7 mouse cellular contexts compared by ENCODE assay signal in genomic region chr10:75255091-75255490, GRCm38 (mm10). TPM values are rescaled to one million over a fixed set of nuclear protein-coding genes. Genes with fewer than 3 reads are reported as not detected.
DNase-seq lines count a peak whose midpoint lies in the region; ATAC-seq and TF ChIP-seq lines count a peak whose summit lies in the region.

No protein-coding gene starts in this region.

- WGBS in kidney, postnatal 0 days = 70% methylated on average over 2 of the region's 2 CpGs
- WGBS in lung, embryonic 14.5 days = 64% methylated on average over 2 of the region's 2 CpGs

- H3K4me3 ChIP-seq in kidney, postnatal 0 days (replicated peaks; ENCODE audit: low read depth, low read length) = no peak overlapping the region
- no peak overlapping the region for H3K4me3 ChIP-seq in lung, embryonic 14.5 days (ENCODE audit: low read depth, low read length)

- ATAC-seq in kidney, postnatal 0 days (replicated peaks; ENCODE audit: low FRiP score, low read depth) = no peak
- ATAC-seq in Patski = no peak
- ATAC-seq in lung, embryonic 14.5 days (ENCODE audit: insufficient read depth) = no peak

- H3K27ac ChIP-seq in kidney, postnatal 0 days = no peak overlapping the region
- H3K27ac ChIP-seq in lung, embryonic 14.5 days (ENCODE audit: low read depth) = no peak overlapping the region

- no peaks in the 10 kb centered on the region for H3K4me1 ChIP-seq in kidney, postnatal 0 days (replicated peaks; ENCODE audit: insufficient read depth, low read length)
- H3K4me1 ChIP-seq in lung, embryonic 14.5 days (ENCODE audit: insufficient read depth) = peaks cover 4% of the 10 kb centered on the region; the same call in 1 of the 2 replicates

- H3K4me2 ChIP-seq in kidney, postnatal 0 days (ENCODE audit: low read length) = no peak overlapping the region
- H3K4me2 ChIP-seq in lung, embryonic 14.5 days = no peak overlapping the region

- H3K27me3 ChIP-seq in kidney, postnatal 0 days (ENCODE audit: insufficient read depth, low read length) = no peaks in the 10 kb centered on the region
- H3K27me3 ChIP-seq in Patski = no peaks in the 10 kb centered on the region
- no peaks in the 10 kb centered on the region for H3K27me3 ChIP-seq in lung, embryonic 14.5 days (ENCODE audit: insufficient read depth, low read length)

- in situ Hi-C loops in Patski (cut with MboI; ENCODE audit: low pct_unique_long_range_greater_than_20kb) = no loop called here

- TF ChIP-seq CTCF in kidney, postnatal 0 days (IDR thresholded peaks at IDR 0.05; ENCODE audit: low read depth) = peak; percentile 72
- peak; percentile 58 for TF ChIP-seq CTCF in Patski (IDR thresholded peaks at IDR 0.05)
- peak; percentile 52 for TF ChIP-seq CTCF in lung, embryonic 14.5 days (IDR thresholded peaks at IDR 0.05; ENCODE audit: low read depth)

- POLR2A ChIA-PET in Patski (lab: Charles Lee) = interaction anchor here (0.7 kb wide), 1 partner anchor 25 kb away, joined by 5 read pairs; no protein-coding TSS in a partner anchor

- no peaks in the 10 kb centered on the region for H3K9me3 ChIP-seq in kidney, postnatal 0 days (replicated peaks; ENCODE audit: low read length)
- no peaks in the 10 kb centered on the region for H3K9me3 ChIP-seq in lung, embryonic 14.5 days (ENCODE audit: low read depth, low read length)

- DNase-seq in kidney, postnatal 0 days (ENCODE audit: low spot score) = peak; percentile 78
- DNase-seq in kidney, adult 18-20 months = no peak
- peak; percentile 72 for DNase-seq in CD4-positive, CD25-positive, alpha-beta regulatory T cell, adult 2 months (ENCODE audit: low read depth, low spot score)
- DNase-seq in Patski (ENCODE audit: low read depth, low spot score) = no peak
- peak; percentile 67 for DNase-seq in lung, embryonic 14.5 days
- DNase-seq in testis, postnatal 14 days (ENCODE audit: low spot score) = no peak
- DNase-seq in urinary bladder, postnatal 36 days (ENCODE audit: low spot score in 2 of 2) = no peak

- H3K9ac ChIP-seq in kidney, postnatal 0 days (ENCODE audit: low read depth, low read length) = no peak overlapping the region
- H3K9ac ChIP-seq in lung, embryonic 14.5 days = no peak overlapping the region

- CTCF ChIA-PET in Patski (lab: Charles Lee) = interaction anchor here (0.6 to 1.4 kb wide), 11 partner anchors 9 to 231 kb away, joined by 3 to 11 read pairs (median 3); partner anchors contain the start of gene Specc1l

- H3K36me3 ChIP-seq in kidney, postnatal 0 days (ENCODE audit: insufficient read depth, low read length) = peaks cover 16% of the 10 kb centered on the region; the same call in 1 of the 2 replicates
- peaks cover 43% of the 10 kb centered on the region for H3K36me3 ChIP-seq in lung, embryonic 14.5 days (ENCODE audit: insufficient read depth)

RNA-seq across cellular contexts. Expression of gene Specc1l, which starts 43.2 kb away (rescaled TPM):
- 18.7 and 19.7 TPM in 2 replicates for polyA plus RNA-seq in kidney, postnatal 0 days (2015; fragmentation: Nextera tagmentation; extraction: Ambion mirVana)
- polyA plus RNA-seq in Patski (2021) = 45.8 TPM
- 32.6 and 34.6 TPM in 2 replicates for polyA plus RNA-seq in lung, embryonic 14.5 days (2014; fragmentation: Nextera tagmentation; extraction: Ambion mirVana)

Comparison
In these comparisons a context has a peak if more than half of its experiments do, and no peak if none do; other contexts are left out.
1. DNase-seq: peak in kidney, postnatal 0 days (single experiment), CD4-positive, CD25-positive, alpha-beta regulatory T cell, adult 2 months (single experiment) and lung, embryonic 14.5 days (single experiment); none in kidney, adult 18-20 months (single experiment), Patski (single experiment), testis, postnatal 14 days (single experiment) and urinary bladder, postnatal 36 days (0 of 2).
2. Peak in every context shown above with its lines, with median percentiles within 50 percentile points of each other: CTCF ChIP-seq.